Mouse (Mus musculus) embryonic facial prominence, embryonic 11.5 days (tissue): ENCODE data around the gene Pmvk. TPM values are rescaled to one million over a fixed set of nuclear protein-coding genes. Genes with fewer than 3 reads are reported as not detected.

Source experiments
- ATAC-seq: fragments of 200-750 bp; cut with Nextera tagmentation; replicated peaks from 2 replicates; pipeline ENCODE4 v1.8.0; 2017; ENCODE audit warnings: low read depth; ENCODE audit not compliant: insufficient number of reproducible peaks, low FRiP score, low TSS enrichment
- DNase-seq: peaks from one replicate; pipeline ENCODE4 v3.0.0-alpha.2; 2015; ENCODE audit warnings: low spot score
- H3K27ac ChIP-seq: fragments of 300-500 bp; sonication (generic); replicated peaks from 2 replicates; pipeline ENCODE4 v1.5.1; 2014; ENCODE audit warnings: mild to moderate bottlenecking, low read depth, low read length, control low read depth
- H3K27me3 ChIP-seq: fragments of 300-500 bp; sonication (generic); 2 replicates; pipeline ENCODE4 v1.6.1; 2014; ENCODE audit warnings: mild to moderate bottlenecking, low read length, moderate library complexity, mixed read lengths; ENCODE audit not compliant: control insufficient read depth, insufficient read depth
- H3K36me3 ChIP-seq: fragments of 300-500 bp; sonication (generic); replicated peaks from 2 replicates; pipeline ENCODE4 v1.6.1; 2014; ENCODE audit warnings: low read depth, mild to moderate bottlenecking, low read length, moderate library complexity, mixed read lengths; ENCODE audit not compliant: control insufficient read depth, insufficient read depth
- H3K4me1 ChIP-seq: fragments of 300-500 bp; sonication (generic); 2 replicates; pipeline ENCODE4 v1.6.1; 2014; ENCODE audit warnings: low read length, mixed read lengths; ENCODE audit not compliant: control insufficient read depth, insufficient read depth
- H3K4me2 ChIP-seq: fragments of 300-500 bp; sonication (generic); 2 replicates; pipeline ENCODE4 v1.6.1; 2014; ENCODE audit warnings: low read depth, mild to moderate bottlenecking, control low read depth, low read length, moderate library complexity
- H3K4me3 ChIP-seq: fragments of 300-500 bp; sonication (generic); 2 replicates; pipeline ENCODE4 v1.5.1; 2014; ENCODE audit warnings: low read depth, low read length, control low read depth
- H3K9ac ChIP-seq: fragments of 300-500 bp; sonication (generic); replicated peaks from 2 replicates; pipeline ENCODE4 v1.6.1; 2014; ENCODE audit warnings: mild to moderate bottlenecking, control low read depth, low read length
- H3K9me3 ChIP-seq: fragments of 300-500 bp; sonication (generic); replicated peaks from 2 replicates; pipeline ENCODE4 v1.6.1; 2016; ENCODE audit warnings: mild to moderate bottlenecking, low read length, inconsistent platforms, mixed read lengths; ENCODE audit not compliant: control insufficient read depth
- WGBS: fragments of 180-500 bp; shearing (Covaris S2); extraction: QIAGEN DNeasy Blood & Tissue Kit; methylation state at CpG from one replicate; pipeline ENCODE4 v1.1.7; 2014; 5-methylcytosine and 5-hydroxymethylcytosine counted together
- polyA plus RNA-seq: library from polyadenylated mRNA; unstranded; fragments of >200 nt; fragmentation: Nextera tagmentation; extraction: Ambion mirVana; gene quantifications from 2 replicates; pipeline ENCODE4 v1.2.1, GENCODE M21; 2014

Pmvk gene
- polyA plus RNA-seq, 1 experiment from 2014 or later: 57.3 TPM

- Histone ChIP-seq H3K9me3 (no peaks in the 10 kb centered on the region), H3K36me3 (peaks cover 7% of the 10 kb centered on the region), H3K9ac (no peak overlapping the region), H3K4me2 (no peak overlapping the region), H3K4me1 (no peaks in the 10 kb centered on the region; the same call in 1 of the 2 replicates), H3K27me3 (no peaks in the 10 kb centered on the region), H3K27ac (no peak overlapping the region), H3K4me3 (no peak overlapping the region)
- DNase-seq: no peak
- ATAC-seq: no peak
- WGBS: 91% methylated on average over 5 of the region's 8 CpGs
Observed at GRCm38 (mm10) chr3:89432606-89433005, 21.7 kb upstream of the Pmvk start.

DNA sequence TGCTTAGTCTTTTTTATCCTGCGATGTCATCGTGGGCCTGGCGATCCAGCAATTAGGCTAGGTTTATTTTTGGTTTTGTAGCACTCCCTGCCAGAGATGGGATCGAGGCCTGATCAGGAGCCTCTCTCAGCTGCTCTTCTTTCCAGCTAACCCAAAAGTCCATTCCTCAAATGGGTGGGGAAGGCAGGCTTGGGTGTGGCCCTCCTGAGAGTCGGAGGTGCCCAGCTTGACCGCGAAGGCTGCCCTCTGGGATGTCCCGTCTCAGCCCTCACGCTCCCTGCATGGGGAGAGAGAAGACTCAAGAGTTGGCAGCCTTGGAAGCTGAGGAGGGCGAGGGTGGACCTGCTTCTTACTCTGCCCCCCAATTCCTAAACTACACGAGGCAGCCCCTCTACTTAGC is 19.8 kb upstream of the Pmvk start:
- Histone ChIP-seq H3K27me3 (no peaks in the 10 kb centered on the region), H3K4me2 (no peak overlapping the region), H3K36me3 (peaks cover 7% of the 10 kb centered on the region), H3K4me1 (no peaks in the 10 kb centered on the region; the same call in 1 of the 2 replicates), H3K4me3 (no peak overlapping the region), H3K9me3 (no peaks in the 10 kb centered on the region), H3K9ac (no peak overlapping the region), H3K27ac (no peak overlapping the region)
- WGBS: 74% methylated on average over 11 of the region's 11 CpGs
- ATAC-seq (no peak), DNase-seq (no peak)

GRCm38 (mm10) chr3:89435041-89435440 is 19.3 kb upstream of the Pmvk start:
- no peaks in the 10 kb centered on the region for H3K27me3 ChIP-seq
- peaks cover 7% of the 10 kb centered on the region for H3K36me3 ChIP-seq
- DNase-seq: no peak
- ATAC-seq: no peak
- no peak overlapping the region for H3K27ac ChIP-seq
- H3K9me3 ChIP-seq: no peaks in the 10 kb centered on the region
- 53% methylated on average over 7 of the region's 7 CpGs for WGBS
- no peaks in the 10 kb centered on the region; the same call in 1 of the 2 replicates for H3K4me1 ChIP-seq
- no peak overlapping the region for H3K9ac ChIP-seq
- no peak overlapping the region for H3K4me3 ChIP-seq
- no peak overlapping the region for H3K4me2 ChIP-seq

- Histone ChIP-seq H3K27me3 (no peaks in the 10 kb centered on the region), H3K27ac (peak within 1 kb of the TSS; percentile 47), H3K9ac (peak within 1 kb of the TSS; percentile 69), H3K36me3 (peaks cover 7% of the 10 kb centered on the region), H3K4me1 (no peaks in the 10 kb centered on the region; the same call in 1 of the 2 replicates), H3K4me3 (peak within 1 kb of the TSS; percentile 51), H3K4me2 (peak within 1 kb of the TSS; percentile 67), H3K9me3 (no peaks in the 10 kb centered on the region)
- ATAC-seq: peak; percentile 73
- peak; percentile 89 for DNase-seq
- 5% methylated on average over 16 of the region's 16 CpGs for WGBS
Observed at GRCm38 (mm10) chr3:89436176-89437113, 17.9 kb upstream of the Pmvk start, which contains the start of gene Pbxip1. Gene Pbxip1, plus strand, starts transcription at chr3:89436706.

DNA sequence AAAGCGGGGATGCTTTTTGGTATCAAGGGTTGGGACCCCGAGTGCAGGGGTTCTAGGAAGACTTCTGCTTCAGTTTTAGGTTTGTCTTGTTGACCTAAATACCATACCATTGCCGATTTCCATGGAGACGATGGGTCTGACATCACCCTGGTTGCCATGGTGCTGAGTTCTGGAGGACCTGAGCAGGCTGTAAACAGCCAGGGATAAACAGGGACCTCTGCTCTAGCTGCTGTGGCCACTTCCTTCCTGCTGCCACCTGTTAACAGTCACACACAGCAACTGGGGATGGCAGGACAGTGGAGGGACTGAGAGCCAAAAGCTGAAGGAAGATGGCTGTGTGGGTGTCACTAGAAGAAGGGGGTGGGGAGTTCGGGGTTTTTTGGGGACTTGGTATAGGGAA is 17.1 kb upstream of the Pmvk start:
- ATAC-seq (no peak), DNase-seq (peak; percentile 28)
- Histone ChIP-seq H3K27ac (no peak overlapping the region), H3K4me1 (no peaks in the 10 kb centered on the region; the same call in 1 of the 2 replicates), H3K27me3 (no peaks in the 10 kb centered on the region), H3K4me2 (peak overlapping the region; percentile 67), H3K9me3 (no peaks in the 10 kb centered on the region), H3K9ac (peak overlapping the region; percentile 69), H3K4me3 (peak overlapping the region; percentile 51), H3K36me3 (peaks cover 7% of the 10 kb centered on the region)
- 34% methylated on average over 5 of the region's 5 CpGs for WGBS

DNA sequence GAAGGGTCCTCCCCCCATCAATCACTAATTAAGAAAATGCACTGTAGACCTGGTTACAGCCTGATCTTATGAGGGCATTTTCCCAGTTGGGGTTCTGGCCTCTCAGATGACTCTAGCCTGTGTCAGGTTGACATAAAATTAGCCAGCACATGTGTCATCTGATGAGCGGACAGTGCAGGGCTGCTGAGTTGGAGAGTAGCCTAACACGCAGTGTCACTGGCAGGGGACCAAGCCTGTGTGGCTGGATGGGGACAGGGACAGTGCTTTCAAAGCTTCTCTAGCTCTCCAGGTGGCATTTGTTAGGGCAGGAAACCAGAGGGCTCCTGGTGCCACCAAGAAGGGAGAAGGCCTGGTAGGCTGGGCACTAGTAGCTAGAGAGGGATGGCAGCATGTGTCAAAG is 13.7 kb upstream of the Pmvk start:
- Histone ChIP-seq H3K9ac (no peak overlapping the region), H3K4me1 (no peaks in the 10 kb centered on the region; the same call in 1 of the 2 replicates), H3K9me3 (no peaks in the 10 kb centered on the region), H3K36me3 (no peaks in the 10 kb centered on the region), H3K4me3 (no peak overlapping the region), H3K27ac (no peak overlapping the region), H3K27me3 (no peaks in the 10 kb centered on the region), H3K4me2 (no peak overlapping the region)
- ATAC-seq: no peak
- 92% methylated on average over 2 of the region's 2 CpGs for WGBS
- DNase-seq: no peak

GRCm38 (mm10) chr3:89448720-89449537 is 5.4 kb upstream of the Pmvk start:
- H3K36me3 ChIP-seq: no peaks in the 10 kb centered on the region
- ATAC-seq (no peak), DNase-seq (peak; percentile 18)
- H3K4me3 ChIP-seq: no peak overlapping the region
- H3K4me2 ChIP-seq: no peak overlapping the region; the same call in 1 of the 2 replicates
- H3K4me1 ChIP-seq: no peaks in the 10 kb centered on the region
- H3K9ac ChIP-seq: no peak overlapping the region
- 64% methylated on average over 13 of the region's 13 CpGs for WGBS
- H3K27me3 ChIP-seq: no peaks in the 10 kb centered on the region
- no peaks in the 10 kb centered on the region for H3K9me3 ChIP-seq
- H3K27ac ChIP-seq: no peak overlapping the region
